Mouse (Mus musculus): ENCODE data around the gene Ninj1.

The Ninj1 gene

DNA sequence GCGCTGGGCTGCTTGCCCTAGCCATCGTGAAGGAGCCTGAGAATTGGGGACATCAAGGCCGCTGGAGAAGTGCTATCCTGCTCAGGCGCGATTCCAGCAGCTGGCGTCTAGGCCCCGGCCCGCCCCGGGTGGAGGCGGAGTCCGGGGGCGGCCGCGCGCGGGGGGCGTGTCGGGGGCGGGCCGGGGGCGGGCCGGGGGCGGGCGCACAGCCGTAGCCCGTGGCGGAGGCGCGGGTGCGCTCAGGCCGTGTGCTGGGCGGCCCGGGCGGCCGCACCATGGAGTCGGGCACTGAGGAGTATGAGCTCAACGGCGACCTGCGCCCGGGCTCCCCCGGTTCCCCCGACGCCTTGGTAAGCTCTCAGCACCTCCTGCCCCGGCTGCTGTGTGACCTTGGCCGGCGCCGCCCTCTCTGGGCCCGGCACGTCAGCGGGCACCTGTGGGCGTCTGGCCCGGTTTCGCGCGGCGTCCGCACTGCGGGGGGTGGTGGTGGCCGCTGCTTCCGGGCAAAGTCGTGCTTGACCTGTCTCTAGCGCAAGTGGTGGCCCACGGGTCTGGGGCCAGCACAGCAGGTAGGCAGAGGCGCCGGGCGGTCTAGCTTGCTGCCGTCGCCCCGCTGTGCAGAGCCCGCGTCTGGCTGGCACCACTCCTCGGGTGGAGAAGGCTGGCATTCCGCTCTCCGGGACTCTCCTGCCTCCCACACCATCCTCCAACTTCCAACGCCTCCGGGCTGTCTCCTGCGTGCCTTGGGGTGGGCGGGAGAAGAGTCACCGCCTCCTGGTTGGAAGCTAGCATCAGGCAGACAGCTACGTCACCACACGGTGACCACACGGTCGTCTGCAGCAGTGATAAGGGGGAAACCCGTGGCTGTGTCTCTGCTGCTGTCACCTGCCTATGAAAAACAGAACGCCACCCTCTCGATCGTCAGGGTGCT, at the start of gene Ninj1:
TSS of gene Ninj1 (plus strand) at position 198 of the 931 bp plus-strand sequence.
- ATAC-seq (ENCODE audit: insufficient number of reproducible peaks, low FRiP score, low TSS enrichment) = peak; percentile 57

DNA sequence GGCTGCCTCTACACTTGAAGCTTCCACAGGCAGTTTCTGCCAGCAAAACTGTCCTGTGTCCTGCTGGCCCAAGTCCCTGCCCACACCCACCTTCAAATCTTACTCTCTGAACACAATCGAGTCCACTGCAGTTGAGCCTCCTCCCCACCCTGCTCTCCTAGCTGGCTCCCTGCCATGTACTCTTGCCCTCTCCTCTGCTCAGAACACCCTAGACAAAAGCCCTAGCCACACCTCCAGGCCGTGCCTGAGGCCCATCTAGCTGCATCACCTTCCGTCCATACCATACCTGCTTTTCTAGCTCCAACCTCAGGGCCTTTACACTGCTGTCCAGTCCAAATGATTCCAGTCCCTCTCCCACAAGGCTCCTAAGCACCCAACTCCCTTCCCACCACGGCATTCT, 46.7 kb upstream of the Ninj1 start:
- ATAC-seq (ENCODE audit: insufficient number of reproducible peaks, low FRiP score, low TSS enrichment) = no peak

DNA sequence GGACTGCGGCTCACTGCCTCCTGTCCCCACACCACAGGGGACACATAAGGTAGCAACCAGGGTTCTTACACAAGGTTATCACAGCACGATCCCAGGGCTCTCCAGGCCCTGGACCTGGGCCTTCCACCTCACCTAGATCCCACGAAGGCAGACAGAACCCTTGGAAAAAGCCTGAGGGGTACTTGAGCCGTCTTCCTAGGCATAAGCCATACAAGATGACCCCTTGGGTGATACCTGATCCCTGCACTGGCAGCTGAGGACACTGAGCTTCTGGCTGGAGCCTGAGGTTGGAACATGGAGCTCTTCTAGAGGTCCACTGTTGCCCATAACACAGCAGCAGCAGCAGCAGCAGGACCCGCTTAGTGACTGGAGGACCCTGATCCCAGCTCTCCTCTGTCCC, 44.9 kb upstream of the Ninj1 start:
- ATAC-seq (ENCODE audit: insufficient number of reproducible peaks, low FRiP score, low TSS enrichment) = no peak

GRCm38 (mm10) chr13:49143323-49143722, 44.0 kb upstream of the Ninj1 start:
- no peak for ATAC-seq (ENCODE audit: insufficient number of reproducible peaks, low FRiP score, low TSS enrichment)

DNA sequence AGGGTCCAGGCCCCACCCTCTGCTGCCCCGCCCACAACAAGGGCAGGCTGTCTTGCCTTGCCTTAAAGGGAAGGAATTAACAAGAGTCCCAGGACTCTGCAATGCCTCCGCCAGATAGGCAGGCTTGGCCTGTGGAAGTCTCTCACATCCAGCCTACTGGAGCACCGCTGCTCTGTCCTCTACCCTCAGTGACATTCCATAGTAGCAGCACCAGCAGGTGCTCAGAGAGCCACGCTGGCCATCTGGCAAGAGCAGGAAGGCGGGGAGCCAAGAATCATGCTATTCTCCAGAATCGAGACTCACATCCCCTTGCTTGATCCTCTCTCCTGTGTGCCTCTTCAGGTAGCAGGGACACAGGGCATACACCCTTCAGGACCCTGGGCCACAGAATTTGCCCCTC, 42.8 kb upstream of the Ninj1 start:
- ATAC-seq (ENCODE audit: insufficient number of reproducible peaks, low FRiP score, low TSS enrichment) = no peak

- peak; percentile 36 for ATAC-seq (ENCODE audit: insufficient number of reproducible peaks, low FRiP score, low TSS enrichment)
Measured at GRCm38 (mm10) chr13:49145396-49145795, 41.9 kb upstream of the Ninj1 start.

DNA sequence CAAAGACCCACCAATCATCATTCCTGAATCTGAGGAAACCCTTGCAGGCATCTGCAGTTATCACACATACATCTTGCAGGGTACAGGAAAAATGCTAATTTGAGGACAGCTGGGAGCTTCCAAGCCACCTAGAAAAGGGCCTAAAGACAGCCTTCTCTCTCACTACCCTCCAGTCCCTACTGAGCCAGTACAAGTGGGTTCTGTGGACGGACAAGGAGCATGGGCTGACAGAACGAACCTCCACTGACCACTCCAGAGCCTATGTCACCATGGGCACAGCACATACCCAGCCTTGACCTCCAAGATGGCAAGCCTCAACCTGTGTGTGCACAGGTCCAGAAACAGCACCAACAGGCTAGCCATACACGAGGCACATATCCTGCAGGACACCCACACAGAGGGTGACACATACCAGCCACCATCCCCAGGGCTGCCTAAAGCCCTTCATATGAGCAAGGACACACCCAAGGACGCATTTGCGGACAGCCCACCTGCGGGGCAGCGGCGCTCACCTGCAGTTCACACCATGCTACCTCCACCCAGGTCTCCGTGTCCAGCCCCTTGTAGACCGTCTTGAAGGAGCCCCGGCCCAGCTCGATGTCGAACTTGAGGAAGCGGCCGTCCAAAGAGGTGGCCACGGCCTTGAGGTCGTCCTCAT, 41.1 kb upstream of the Ninj1 start:
- ATAC-seq (ENCODE audit: insufficient number of reproducible peaks, low FRiP score, low TSS enrichment) = 0 out of 2 replicates have a peak, but pooled peaks have one; percentile 2

DNA sequence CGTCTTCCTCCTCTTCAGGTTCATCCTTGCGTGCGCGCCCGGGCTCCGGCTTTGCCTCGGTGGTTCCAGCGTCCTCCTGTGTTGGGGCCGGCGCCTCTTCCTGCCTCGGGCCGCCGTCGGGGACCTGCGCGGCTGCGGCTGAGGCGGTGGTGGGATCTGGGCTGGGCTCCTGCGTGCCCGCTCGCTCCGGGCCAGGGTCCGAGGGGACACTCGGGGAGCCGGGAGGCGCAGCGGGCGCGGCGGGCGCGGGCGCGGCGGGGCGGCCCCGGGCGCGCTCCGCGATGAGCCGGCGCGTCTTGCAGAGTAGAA, 40.6 kb upstream of the Ninj1 start:
- no peak for ATAC-seq (ENCODE audit: insufficient number of reproducible peaks, low FRiP score, low TSS enrichment)

DNA sequence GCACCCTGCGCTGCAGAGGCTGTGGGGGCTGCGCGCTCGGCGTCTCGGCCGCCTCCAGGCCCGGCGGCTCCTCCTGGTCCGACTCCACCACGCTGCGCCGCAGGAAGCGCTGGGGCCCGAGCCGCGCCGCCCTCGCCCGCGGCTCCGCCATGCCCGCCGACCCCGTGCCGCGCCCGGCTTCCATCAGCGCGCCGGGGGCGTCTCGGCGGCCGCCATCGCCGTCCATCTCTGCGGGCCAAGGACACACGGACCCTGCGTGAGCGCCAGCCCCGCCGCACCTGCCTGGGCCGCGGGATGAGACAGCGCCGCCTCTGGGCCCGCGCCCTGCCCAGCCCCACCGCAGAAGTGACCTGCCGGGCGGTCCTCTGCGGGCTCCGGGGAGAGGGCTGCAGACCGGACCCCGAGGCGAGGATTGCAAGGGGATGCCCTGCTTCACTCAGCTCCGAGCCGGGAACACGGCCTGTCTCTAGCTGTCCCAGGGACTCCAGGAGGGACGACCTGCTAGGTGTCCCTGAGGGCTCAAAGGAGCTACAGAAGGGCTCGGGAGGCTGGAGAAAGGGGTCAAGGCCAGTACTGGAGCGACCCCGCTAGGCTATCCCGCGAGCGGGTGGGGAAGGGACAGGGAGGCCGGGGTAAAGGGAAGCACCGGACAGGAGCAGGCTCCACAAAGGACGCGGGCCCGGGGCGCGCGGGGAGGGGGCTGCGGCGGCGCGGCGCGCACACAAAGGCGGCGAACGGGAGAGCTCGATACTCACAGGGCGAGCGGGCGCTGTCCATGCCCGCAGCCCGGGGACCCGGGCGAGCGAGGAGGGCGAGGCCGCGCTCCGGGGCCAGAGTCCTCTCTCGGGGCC, 40.1 kb upstream of the Ninj1 start:
- peak; percentile 9 for ATAC-seq (ENCODE audit: insufficient number of reproducible peaks, low FRiP score, low TSS enrichment)

GRCm38 (mm10) chr13:49147858-49148226, 39.4 kb upstream of the Ninj1 start, which contains the start of gene Wnk2:
Gene Wnk2 (minus strand): TSS chr13:49148014.
- ATAC-seq (ENCODE audit: insufficient number of reproducible peaks, low FRiP score, low TSS enrichment) = peak; percentile 53

- no peak for ATAC-seq (ENCODE audit: insufficient number of reproducible peaks, low FRiP score, low TSS enrichment)
Measured at GRCm38 (mm10) chr13:49148687-49149086, 38.6 kb upstream of the Ninj1 start.

GRCm38 (mm10) chr13:49154028-49154427, 33.3 kb upstream of the Ninj1 start:
- no peak for ATAC-seq (ENCODE audit: insufficient number of reproducible peaks, low FRiP score, low TSS enrichment)

DNA sequence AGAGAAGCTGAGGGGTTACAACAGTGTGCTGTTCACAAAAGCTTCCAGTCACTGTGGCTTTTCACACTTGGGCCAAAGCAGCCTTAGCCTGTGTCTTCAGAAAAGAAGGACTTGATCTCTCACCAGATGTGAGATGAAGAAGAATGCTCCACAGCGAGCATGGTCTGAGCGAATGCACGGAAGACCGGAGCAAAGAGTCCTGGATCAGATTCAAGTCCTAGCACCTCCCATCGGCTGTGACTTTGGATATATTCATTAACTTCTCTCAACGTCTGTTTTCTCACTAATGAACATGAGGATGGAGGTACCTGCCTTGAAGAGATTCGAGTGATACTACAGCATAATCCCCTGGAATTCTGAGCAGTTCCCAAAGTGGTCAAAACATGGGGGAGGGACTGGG, 32.7 kb upstream of the Ninj1 start:
- ATAC-seq (ENCODE audit: insufficient number of reproducible peaks, low FRiP score, low TSS enrichment) = no peak

GRCm38 (mm10) chr13:49156645-49157044, 30.6 kb upstream of the Ninj1 start:
- no peak for ATAC-seq (ENCODE audit: insufficient number of reproducible peaks, low FRiP score, low TSS enrichment)

DNA sequence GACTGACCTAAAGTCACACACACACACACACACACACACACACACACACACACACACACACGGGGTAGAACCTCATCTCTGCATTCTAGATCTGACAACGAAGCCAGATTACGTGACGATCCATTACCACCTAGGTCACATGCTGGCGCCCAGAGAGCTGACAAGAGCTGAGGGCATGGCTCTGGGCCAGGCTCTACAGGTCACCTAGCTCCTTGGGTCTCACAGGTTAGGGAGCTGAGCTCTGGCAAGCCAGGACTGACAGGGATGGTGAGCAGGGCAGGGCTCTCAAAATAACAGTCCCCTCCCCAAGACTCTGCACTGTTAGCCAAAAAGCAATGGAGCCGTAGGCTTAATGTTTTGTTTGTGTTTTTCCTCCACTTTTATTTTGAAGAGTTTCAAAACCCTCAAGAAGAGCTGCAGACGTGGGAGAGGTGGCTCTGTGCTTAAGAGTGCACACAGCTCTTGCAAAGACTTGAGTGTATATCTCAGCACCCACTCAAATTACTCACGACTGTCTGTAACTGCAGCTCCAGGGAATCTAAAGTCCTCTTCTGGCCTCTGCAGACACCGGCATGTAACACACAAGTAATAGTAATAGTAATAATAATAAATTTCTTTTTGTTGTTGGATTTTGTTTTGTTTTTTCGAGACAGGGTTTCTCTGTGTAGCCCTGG, 29.1 kb upstream of the Ninj1 start:
- no peak for ATAC-seq (ENCODE audit: insufficient number of reproducible peaks, low FRiP score, low TSS enrichment)

DNA sequence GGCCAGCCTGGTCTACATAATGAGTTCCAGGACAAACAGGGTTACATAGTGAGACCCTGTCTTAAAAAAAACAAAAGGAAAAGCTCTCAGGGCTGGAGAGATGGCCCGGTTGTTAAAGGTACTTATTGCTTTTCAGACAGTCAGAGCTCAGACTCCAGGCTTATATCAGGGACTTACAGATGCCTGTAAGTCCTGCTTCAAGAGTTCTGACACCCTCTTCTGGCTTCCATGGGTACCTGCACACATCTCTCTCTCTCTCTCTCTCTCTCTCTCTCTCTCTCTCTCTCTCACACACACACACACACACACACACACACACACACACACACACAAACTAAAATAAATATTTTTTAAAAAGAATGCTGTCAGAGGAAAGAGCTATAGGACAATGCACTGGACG, 26.0 kb upstream of the Ninj1 start:
- ATAC-seq (ENCODE audit: insufficient number of reproducible peaks, low FRiP score, low TSS enrichment) = no peak

GRCm38 (mm10) chr13:49162722-49163121, 24.6 kb upstream of the Ninj1 start:
- no peak for ATAC-seq (ENCODE audit: insufficient number of reproducible peaks, low FRiP score, low TSS enrichment)

- no peak for ATAC-seq (ENCODE audit: insufficient number of reproducible peaks, low FRiP score, low TSS enrichment)
Measured at GRCm38 (mm10) chr13:49163645-49164044, 23.6 kb upstream of the Ninj1 start.

DNA sequence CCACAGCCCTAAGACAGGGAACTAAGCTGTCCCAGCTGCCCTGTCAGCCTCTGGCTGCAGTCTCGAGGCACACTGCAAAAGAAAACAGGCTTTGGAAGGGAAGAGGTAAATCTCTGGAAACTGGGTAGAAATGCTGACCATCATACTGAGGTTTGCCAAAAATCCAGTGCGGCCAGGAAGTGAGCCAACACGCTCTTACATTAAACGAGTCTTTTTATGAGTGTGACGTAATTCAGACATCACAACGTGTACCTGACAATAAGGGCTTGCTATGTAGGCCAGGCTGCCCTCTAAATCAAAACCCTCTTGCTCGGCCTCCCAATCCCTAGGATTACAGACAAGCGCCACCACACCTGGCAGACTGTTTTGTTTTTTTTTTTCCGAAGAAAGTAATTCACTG, 20.2 kb upstream of the Ninj1 start:
- no peak for ATAC-seq (ENCODE audit: insufficient number of reproducible peaks, low FRiP score, low TSS enrichment)

DNA sequence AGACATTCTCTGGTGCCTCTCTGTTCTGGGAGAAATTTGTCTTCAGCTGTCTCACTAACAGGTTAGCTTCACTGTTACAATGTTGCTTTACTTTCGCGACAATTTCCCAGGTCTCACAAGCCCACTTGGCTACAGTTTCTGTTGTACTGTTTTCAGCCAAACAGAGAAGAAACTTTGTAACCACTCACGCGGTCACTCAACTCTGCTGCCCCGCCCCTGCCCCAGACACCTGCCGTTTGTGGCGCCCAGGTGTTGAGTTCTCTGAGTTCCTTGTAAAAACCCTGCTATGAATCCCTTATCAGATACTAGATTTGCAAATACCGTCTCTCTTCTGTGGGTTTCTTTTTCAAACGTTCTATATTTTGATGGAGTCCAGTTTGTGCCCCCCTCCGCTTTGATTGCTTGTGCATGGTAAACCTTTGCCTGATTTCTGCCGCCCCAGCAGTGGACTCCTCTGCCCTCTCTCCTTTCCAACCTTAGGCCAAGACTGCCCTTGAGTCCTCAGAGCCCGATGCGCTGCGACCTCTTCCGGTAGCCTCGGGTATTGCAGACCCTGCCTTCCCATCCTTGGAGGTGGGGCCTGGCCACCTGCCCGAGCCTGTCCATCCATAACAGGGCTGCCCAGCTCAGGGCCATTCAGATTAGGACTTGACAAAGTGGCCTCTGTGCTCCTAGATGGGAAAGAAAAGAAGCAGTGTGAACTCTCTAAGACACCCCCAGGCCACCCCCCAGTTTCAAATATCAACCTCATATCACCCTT, 17.7 kb upstream of the Ninj1 start:
- peak; percentile 52 for ATAC-seq (ENCODE audit: insufficient number of reproducible peaks, low FRiP score, low TSS enrichment)

Data from cerebellum, adult (tissue).